Mouse (Mus musculus) liver, embryonic 12.5 days (tissue): ENCODE data around the gene Cavin3. TPM values are rescaled to one million over a fixed set of nuclear protein-coding genes. Genes with fewer than 3 reads are reported as not detected.

Source experiments
- ATAC-seq: fragments of 200-750 bp; cut with Nextera tagmentation; 2 replicates; pipeline ENCODE4 v1.8.0; 2017; ENCODE audit warnings: moderate number of reproducible peaks, mild to moderate bottlenecking, moderate library complexity
- H3K27ac ChIP-seq: fragments of 300-500 bp; sonication (generic); 2 replicates; pipeline ENCODE4 v1.5.1; 2016; ENCODE audit warnings: mild to moderate bottlenecking
- H3K27me3 ChIP-seq: fragments of 300-500 bp; sonication (generic); replicated peaks from 2 replicates; pipeline ENCODE4 v1.6.1; 2016; ENCODE audit warnings: mild to moderate bottlenecking, moderate library complexity
- H3K36me3 ChIP-seq: fragments of 300-500 bp; sonication (generic); 2 replicates; pipeline ENCODE4 v1.6.1; 2016; ENCODE audit warnings: mild to moderate bottlenecking, moderate library complexity
- H3K4me1 ChIP-seq: fragments of 300-500 bp; sonication (generic); 2 replicates; pipeline ENCODE4 v1.6.1; 2016
- H3K4me2 ChIP-seq: fragments of 300-500 bp; sonication (generic); 2 replicates; pipeline ENCODE4 v1.6.1; 2016; ENCODE audit warnings: mild to moderate bottlenecking, moderate library complexity
- H3K4me3 ChIP-seq: fragments of 300-500 bp; sonication (generic); 2 replicates; pipeline ENCODE4 v1.5.1; 2016; ENCODE audit warnings: mild to moderate bottlenecking, moderate library complexity
- H3K9ac ChIP-seq: fragments of 300-500 bp; sonication (generic); 2 replicates; pipeline ENCODE4 v1.6.1; 2016; ENCODE audit warnings: mild to moderate bottlenecking, moderate library complexity
- H3K9me3 ChIP-seq: fragments of 300-500 bp; sonication (generic); replicated peaks from 2 replicates; pipeline ENCODE4 v1.6.1; 2016; ENCODE audit warnings: mild to moderate bottlenecking, moderate library complexity
- WGBS: fragments of 180-500 bp; shearing (Covaris S2); methylation state at CpG from one replicate; pipeline ENCODE4 v1.1.7; 2016; ENCODE audit not compliant: insufficient replicate concordance; 5-methylcytosine and 5-hydroxymethylcytosine counted together
- polyA plus RNA-seq: library from polyadenylated mRNA; unstranded; fragments of >200 nt; fragmentation: Nextera tagmentation; extraction: Ambion mirVana; gene quantifications from 2 replicates; pipeline ENCODE4 v1.2.1, GENCODE M21; 2016

Cavin3 gene
- polyA plus RNA-seq, 1 experiment from 2014 or later: 8.3 TPM

- Histone ChIP-seq H3K27ac (no peak overlapping the region), H3K4me2 (no peak overlapping the region), H3K4me3 (no peak overlapping the region), H3K27me3 (peaks cover 2% of the 10 kb centered on the region; the same call in 1 of the 2 replicates), H3K36me3 (no peaks in the 10 kb centered on the region), H3K9me3 (no peaks in the 10 kb centered on the region), H3K9ac (no peak overlapping the region), H3K4me1 (no peaks in the 10 kb centered on the region)
- WGBS: 61% methylated on average over 5 of the region's 5 CpGs
- ATAC-seq: no peak
Measured at GRCm38 (mm10) chr7:105510143-105510542, 28.0 kb upstream of the Cavin3 start.

DNA sequence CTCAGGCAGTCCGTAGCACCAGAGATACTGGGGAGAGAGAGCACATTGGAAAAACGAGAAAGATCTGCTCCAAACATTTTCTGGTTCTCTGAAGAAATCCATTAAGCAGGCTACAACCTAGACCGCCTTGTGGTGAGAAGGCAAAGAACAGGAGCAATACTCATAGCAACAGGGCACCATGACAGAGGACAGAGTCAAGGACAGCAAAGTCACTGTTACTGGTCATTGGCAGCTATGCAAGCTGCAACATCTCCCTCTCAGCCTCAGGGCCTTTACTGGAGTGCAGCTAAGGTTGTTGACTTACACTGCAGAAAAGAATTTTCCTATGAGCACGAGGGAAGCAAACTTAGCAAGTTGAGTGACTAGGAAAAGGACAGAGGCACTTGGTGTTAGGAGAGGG, 25.2 kb upstream of the Cavin3 start:
- WGBS: 49% methylated on average over 4 of the region's 4 CpGs
- Histone ChIP-seq H3K4me2 (no peak overlapping the region), H3K9ac (no peak overlapping the region), H3K27me3 (no peaks in the 10 kb centered on the region), H3K4me3 (no peak overlapping the region), H3K36me3 (no peaks in the 10 kb centered on the region), H3K4me1 (no peaks in the 10 kb centered on the region), H3K9me3 (no peaks in the 10 kb centered on the region), H3K27ac (no peak overlapping the region)
- no peak for ATAC-seq

DNA sequence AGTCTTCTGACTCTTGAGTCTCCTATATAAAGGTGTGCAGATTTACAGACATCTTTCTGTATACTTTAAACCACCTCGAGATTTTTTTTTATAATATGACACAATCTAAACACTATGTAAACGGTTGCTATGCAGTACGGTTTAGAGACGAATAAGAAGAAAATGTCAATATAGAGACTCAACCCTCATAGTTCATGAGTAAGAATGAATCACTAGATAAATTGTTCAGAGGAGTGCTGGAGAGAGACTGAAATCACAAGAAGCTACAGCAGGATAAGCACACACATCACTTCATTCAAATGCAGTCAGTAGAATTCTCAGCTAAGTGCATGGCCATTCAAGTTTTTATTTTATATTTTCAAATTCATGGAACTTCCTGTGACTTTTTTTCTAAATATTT, 19.9 kb upstream of the Cavin3 start:
- Histone ChIP-seq H3K4me2 (no peak overlapping the region), H3K9me3 (no peaks in the 10 kb centered on the region), H3K27ac (no peak overlapping the region), H3K4me1 (no peaks in the 10 kb centered on the region), H3K4me3 (no peak overlapping the region), H3K27me3 (no peaks in the 10 kb centered on the region; the same call in 1 of the 2 replicates), H3K9ac (no peak overlapping the region), H3K36me3 (no peaks in the 10 kb centered on the region)
- WGBS: 61% methylated on average over 4 of the region's 4 CpGs
- ATAC-seq: no peak

DNA sequence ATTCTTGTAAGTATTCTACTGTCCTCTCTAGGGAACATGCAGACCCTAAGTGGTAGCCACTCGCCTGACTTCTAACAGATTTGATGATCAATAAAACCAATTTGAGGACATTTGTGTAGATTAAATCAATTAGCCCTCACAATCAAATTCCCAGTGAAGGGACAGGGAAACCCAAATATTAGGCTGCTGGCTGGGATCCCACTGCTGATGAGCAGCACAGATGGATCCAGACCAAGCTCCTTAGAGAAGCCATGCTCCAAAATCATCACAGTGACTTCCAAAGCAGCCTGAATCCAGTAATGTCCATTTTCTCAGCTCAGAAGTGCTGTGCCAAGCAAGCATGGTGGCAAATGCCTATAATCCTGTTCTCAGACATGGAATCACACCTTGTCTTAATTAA, 17.6 kb upstream of the Cavin3 start:
- H3K9ac ChIP-seq: no peak overlapping the region
- WGBS: 69% methylated on average over 1 of the region's 1 CpGs
- ATAC-seq: no peak
- no peaks in the 10 kb centered on the region for H3K9me3 ChIP-seq
- no peak overlapping the region for H3K4me3 ChIP-seq
- no peak overlapping the region for H3K4me2 ChIP-seq
- H3K4me1 ChIP-seq: no peaks in the 10 kb centered on the region
- no peak overlapping the region for H3K27ac ChIP-seq
- H3K36me3 ChIP-seq: no peaks in the 10 kb centered on the region
- H3K27me3 ChIP-seq: no peaks in the 10 kb centered on the region; the same call in 1 of the 2 replicates

DNA sequence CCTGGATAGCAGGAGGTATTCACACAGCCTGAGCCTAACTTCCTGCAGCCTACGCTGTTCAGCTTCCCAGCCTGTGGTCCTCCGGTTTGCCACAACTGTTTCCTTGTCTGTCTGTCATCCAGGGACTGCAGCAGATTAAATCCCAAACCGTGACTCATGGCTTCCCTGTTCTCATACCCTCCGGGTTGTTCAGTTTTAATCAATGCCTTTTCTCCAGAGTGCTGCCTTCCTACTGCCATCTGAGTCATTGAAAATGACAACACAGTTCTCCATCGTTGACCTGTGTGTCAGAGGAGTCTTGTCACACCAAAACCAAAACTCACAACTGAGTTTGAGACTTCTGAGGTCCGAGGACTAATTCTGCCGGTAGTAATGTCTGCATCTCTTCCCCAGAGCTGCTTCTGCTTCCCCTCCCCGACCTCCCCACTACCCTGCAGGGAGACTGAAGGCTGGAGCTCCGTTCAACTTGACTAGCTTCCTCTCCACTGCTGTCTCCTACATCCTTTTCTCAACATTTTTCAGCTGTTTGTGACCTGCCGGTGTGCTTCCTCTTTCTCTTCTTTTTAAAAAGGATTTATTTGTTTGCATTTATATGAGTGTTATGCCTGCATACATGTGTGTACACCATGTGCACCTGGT, 16.9 kb upstream of the Cavin3 start:
- no peaks in the 10 kb centered on the region for H3K4me1 ChIP-seq
- no peak overlapping the region for H3K27ac ChIP-seq
- no peak for ATAC-seq
- H3K4me3 ChIP-seq: no peak overlapping the region
- H3K4me2 ChIP-seq: no peak overlapping the region
- no peaks in the 10 kb centered on the region for H3K36me3 ChIP-seq
- H3K27me3 ChIP-seq: no peaks in the 10 kb centered on the region; the same call in 1 of the 2 replicates
- WGBS: 22% methylated on average over 10 of the region's 10 CpGs
- no peaks in the 10 kb centered on the region for H3K9me3 ChIP-seq
- no peak overlapping the region for H3K9ac ChIP-seq

- no peak overlapping the region for H3K9ac ChIP-seq
- ATAC-seq: no peak
- no peaks in the 10 kb centered on the region; the same call in 1 of the 2 replicates for H3K27me3 ChIP-seq
- H3K36me3 ChIP-seq: no peaks in the 10 kb centered on the region
- H3K27ac ChIP-seq: no peak overlapping the region
- H3K4me2 ChIP-seq: no peak overlapping the region
- WGBS: 69% methylated on average over 3 of the region's 3 CpGs
- H3K4me1 ChIP-seq: no peaks in the 10 kb centered on the region
- H3K9me3 ChIP-seq: no peaks in the 10 kb centered on the region
- no peak overlapping the region for H3K4me3 ChIP-seq
Measured at GRCm38 (mm10) chr7:105497881-105498280, 15.8 kb upstream of the Cavin3 start.

GRCm38 (mm10) chr7:105487104-105487876, 5.2 kb upstream of the Cavin3 start:
- ATAC-seq: no peak
- peaks cover 5% of the 10 kb centered on the region for H3K27me3 ChIP-seq
- H3K9ac ChIP-seq: no peak overlapping the region
- no peaks in the 10 kb centered on the region for H3K9me3 ChIP-seq
- H3K36me3 ChIP-seq: no peaks in the 10 kb centered on the region
- no peak overlapping the region for H3K4me3 ChIP-seq
- H3K4me1 ChIP-seq: 0 out of 2 replicates have a peak, but pooled peaks cover 4% of the 10 kb centered on the region
- H3K27ac ChIP-seq: no peak overlapping the region
- 57% methylated on average over 6 of the region's 6 CpGs for WGBS
- no peak overlapping the region for H3K4me2 ChIP-seq

DNA sequence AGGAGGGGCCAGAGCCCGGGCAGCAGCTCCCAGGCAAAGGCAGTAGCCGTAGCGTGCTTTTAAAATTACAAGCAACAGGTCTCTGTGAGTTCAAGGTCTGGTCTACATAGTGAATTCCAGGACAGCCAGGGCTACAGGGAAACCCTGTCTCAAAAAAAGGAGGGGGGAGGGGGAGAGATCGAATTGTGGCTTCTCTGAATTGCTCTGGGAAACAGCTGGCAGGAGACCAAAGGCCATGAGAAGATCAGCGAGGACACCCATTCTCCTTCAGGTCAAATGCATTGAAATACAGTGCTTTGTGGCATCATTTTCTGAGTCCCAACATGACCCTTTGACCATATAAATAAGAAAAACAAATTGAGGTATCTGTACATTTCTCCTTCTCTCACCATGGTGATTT, 2.9 kb upstream of the Cavin3 start:
- no peak for ATAC-seq
- Histone ChIP-seq H3K9me3 (no peaks in the 10 kb centered on the region), H3K9ac (no peak overlapping the region), H3K27me3 (peaks cover 28% of the 10 kb centered on the region), H3K27ac (no peak overlapping the region), H3K4me1 (peaks cover 10% of the 10 kb centered on the region; the same call in 1 of the 2 replicates), H3K36me3 (no peaks in the 10 kb centered on the region), H3K4me2 (no peak overlapping the region), H3K4me3 (no peak overlapping the region)
- 59% methylated on average over 5 of the region's 5 CpGs for WGBS

DNA sequence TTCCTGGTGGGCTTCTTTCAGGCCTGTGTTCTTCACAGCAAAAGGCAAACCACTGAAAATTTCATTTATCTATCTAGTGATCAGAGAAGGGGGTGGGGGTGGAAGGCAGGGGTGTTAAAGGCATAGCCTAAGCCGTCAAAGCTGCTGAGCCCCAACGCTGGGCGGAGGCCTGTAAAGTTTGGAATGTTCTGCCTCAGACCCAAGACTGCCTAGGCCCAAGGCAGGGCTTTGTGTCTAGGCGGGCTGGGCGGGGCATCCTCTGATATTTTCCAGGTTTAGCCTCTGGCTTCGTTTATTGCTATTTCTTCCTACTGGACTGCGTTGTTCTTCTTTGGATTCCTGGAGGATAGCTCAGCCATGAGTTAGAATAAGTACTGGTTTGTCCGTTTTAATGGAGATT, 326 bp upstream of the Cavin3 start:
- ATAC-seq: no peak
- Histone ChIP-seq H3K4me2 (peak overlapping the region; percentile 69), H3K4me3 (no peak overlapping the region; the same call in 1 of the 2 replicates), H3K27me3 (peaks cover 28% of the 10 kb centered on the region), H3K9ac (no peak overlapping the region), H3K9me3 (no peaks in the 10 kb centered on the region), H3K27ac (no peak overlapping the region), H3K4me1 (peaks cover 10% of the 10 kb centered on the region; the same call in 1 of the 2 replicates), H3K36me3 (no peaks in the 10 kb centered on the region)
- WGBS: 37% methylated on average over 8 of the region's 8 CpGs

- peak overlapping the region; percentile 47; the same call in 1 of the 2 replicates for H3K4me3 ChIP-seq
- ATAC-seq: no peak
Measured at GRCm38 (mm10) chr7:105480561-105481504, 1.3 kb downstream of the Cavin3 start.

DNA sequence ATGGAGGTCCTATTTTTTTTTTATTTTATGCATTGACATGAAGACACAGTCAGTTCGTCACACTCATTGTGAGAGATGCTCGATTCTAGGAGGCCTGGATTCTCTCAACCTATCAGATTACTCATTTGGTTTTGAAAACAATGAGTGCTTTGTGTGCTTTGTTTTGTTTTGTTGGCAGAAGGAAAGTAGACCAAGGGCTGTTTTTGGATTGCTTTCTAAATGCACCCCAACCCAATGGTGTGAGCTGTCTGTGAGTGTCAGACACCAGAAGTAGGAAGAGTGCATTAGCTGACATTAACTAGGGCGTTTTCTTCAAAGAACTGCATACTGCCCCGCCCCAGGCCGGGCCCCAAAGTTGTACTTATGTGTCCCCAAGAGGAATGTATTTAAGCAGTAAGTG, 2.0 kb downstream of the Cavin3 start:
- 69% methylated on average over 5 of the region's 5 CpGs for WGBS
- Histone ChIP-seq H3K27ac (no peak overlapping the region), H3K9me3 (no peaks in the 10 kb centered on the region), H3K27me3 (peaks cover 28% of the 10 kb centered on the region), H3K9ac (no peak overlapping the region), H3K4me3 (no peak overlapping the region), H3K4me2 (no peak overlapping the region), H3K36me3 (no peaks in the 10 kb centered on the region), H3K4me1 (peaks cover 10% of the 10 kb centered on the region; the same call in 1 of the 2 replicates)
- ATAC-seq: no peak

More at GRCm38 (mm10) chr7:105480561-105481504, 1.3 kb downstream of the Cavin3 start:
- Histone ChIP-seq H3K4me2 (peak overlapping the region; percentile 69), H3K9me3 (no peaks in the 10 kb centered on the region), H3K27me3 (peaks cover 28% of the 10 kb centered on the region), H3K4me1 (peaks cover 10% of the 10 kb centered on the region; the same call in 1 of the 2 replicates), H3K36me3 (no peaks in the 10 kb centered on the region), H3K9ac (no peak overlapping the region), H3K27ac (no peak overlapping the region)
- WGBS: 64% methylated on average over 23 of the region's 23 CpGs
